Comparison of ENCODE assay signal across 8 mouse cellular contexts in the genomic region with DNA sequence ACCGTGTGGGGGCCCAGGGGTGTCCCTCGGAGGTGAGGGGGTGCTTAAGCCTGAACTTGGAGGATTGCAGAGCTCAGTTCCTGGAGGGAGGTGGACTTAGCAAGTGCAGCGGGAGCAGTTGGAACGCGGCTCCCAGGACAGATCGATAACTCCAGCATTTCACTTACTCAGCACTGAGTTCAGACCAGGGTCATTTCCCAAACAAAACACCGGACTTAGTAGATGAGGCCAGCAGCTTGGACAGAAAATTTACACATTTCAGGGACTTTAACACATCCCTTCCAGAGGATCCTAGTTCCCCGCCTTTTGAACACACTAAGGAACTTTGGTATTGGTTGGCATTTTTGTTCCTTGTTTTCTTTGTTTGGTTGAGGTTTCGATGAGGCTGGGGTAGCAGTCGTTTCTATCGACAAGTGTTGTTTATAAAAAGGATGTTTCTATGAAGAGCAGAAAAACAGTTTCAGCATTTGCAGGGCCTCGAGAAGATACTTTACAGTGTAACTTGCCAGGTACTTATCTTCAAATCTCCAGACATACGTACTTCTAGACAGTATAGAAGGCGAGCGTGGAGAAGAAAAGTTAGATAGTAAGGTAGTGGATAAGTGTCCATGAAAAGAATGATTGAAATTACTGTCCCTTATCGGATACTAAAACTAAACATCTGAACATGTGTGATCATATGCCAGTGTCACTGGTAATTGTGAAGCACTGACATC. TPM values are rescaled to one million over a fixed set of nuclear protein-coding genes. Genes with fewer than 3 reads are reported as not detected.
A peak's percentile ranks its signal among the peaks of the same experiment; 100 is the strongest.
DNase-seq lines count a peak whose midpoint lies in the region; ATAC-seq and TF ChIP-seq lines count a peak whose summit lies in the region.

No protein-coding gene starts in this region.

- H3K27ac ChIP-seq in layer of hippocampus, adult 2 months = peak overlapping the region; percentile 100
- H3K27ac ChIP-seq in bone marrow macrophage, adult 2 months (ENCODE audit: insufficient read depth, low read depth, low read length) = peak overlapping the region; percentile 60
- peak overlapping the region; percentile 98 for H3K27ac ChIP-seq in forebrain, postnatal 0 days (ENCODE audit: low read depth, low read length)
- H3K27ac ChIP-seq in liver, postnatal 0 days (ENCODE audit: low read depth) = peak overlapping the region; percentile 97

- H3K9me3 ChIP-seq in forebrain, postnatal 0 days (ENCODE audit: low read length) = no peaks in the 10 kb centered on the region
- H3K9me3 ChIP-seq in liver, postnatal 0 days (ENCODE audit: low read length) = no peaks in the 10 kb centered on the region

- no peaks in the 10 kb centered on the region for H3K27me3 ChIP-seq in forebrain, postnatal 0 days (ENCODE audit: insufficient read depth, low read length)
- H3K27me3 ChIP-seq in liver, postnatal 0 days (ENCODE audit: insufficient read depth, low read length) = no peaks in the 10 kb centered on the region

- H3K4me3 ChIP-seq in layer of hippocampus, adult 2 months = peak overlapping the region; percentile 98
- H3K4me3 ChIP-seq in bone marrow macrophage, adult 2 months (ENCODE audit: insufficient read depth, low read length) = peak overlapping the region; percentile 72
- H3K4me3 ChIP-seq in forebrain, postnatal 0 days (ENCODE audit: low read depth, low read length) = peak overlapping the region; percentile 82
- H3K4me3 ChIP-seq in liver, postnatal 0 days (ENCODE audit: low read depth, low read length) = peak overlapping the region; percentile 79

- peak overlapping the region; percentile 99 for H3K9ac ChIP-seq in forebrain, postnatal 0 days
- H3K9ac ChIP-seq in liver, postnatal 0 days (replicated peaks) = peak overlapping the region; percentile 95

- no peak for DNase-seq in layer of hippocampus, adult 2 months (ENCODE audit: low spot score in 2 of 2)
- no peak for DNase-seq in layer of hippocampus, adult 18-20 months (ENCODE audit: low spot score in 2 of 2)
- peak; percentile 50 for DNase-seq in forebrain, postnatal 0 days
- DNase-seq in liver, postnatal 0 days = peak; percentile 67
- DNase-seq in layer of hippocampus, postnatal 36 days = no peak
- DNase-seq in cerebellum, adult 11-12 months = no peak
- no peak for DNase-seq in cerebellum, adult 9-11 months

- no peaks in the 10 kb centered on the region for H3K36me3 ChIP-seq in forebrain, postnatal 0 days (ENCODE audit: insufficient read depth)
- H3K36me3 ChIP-seq in liver, postnatal 0 days (replicated peaks; ENCODE audit: insufficient read depth, low read length) = no peaks in the 10 kb centered on the region; the same call in 1 of the 2 replicates

- no peak for TF ChIP-seq CTCF in layer of hippocampus, adult 2 months (conservative IDR thresholded peaks at IDR 0.05)
- no peak for TF ChIP-seq CTCF in bone marrow macrophage, adult 2 months (IDR thresholded peaks at IDR 0.05; ENCODE audit: low read depth, low read length)
- TF ChIP-seq CTCF in forebrain, postnatal 0 days (IDR thresholded peaks at IDR 0.05; ENCODE audit: low read depth) = no peak
- TF ChIP-seq CTCF in liver, postnatal 0 days (IDR thresholded peaks at IDR 0.05; ENCODE audit: low read depth) = no peak

- peak overlapping the region; percentile 85 for H3K4me2 ChIP-seq in forebrain, postnatal 0 days (ENCODE audit: low read depth)
- H3K4me2 ChIP-seq in liver, postnatal 0 days (ENCODE audit: low read depth, low read length) = peak overlapping the region; percentile 90

- no peak for ATAC-seq in forebrain, postnatal 0 days
- peak; percentile 11 for ATAC-seq in liver, postnatal 0 days

- WGBS in forebrain, postnatal 0 days = 11% methylated on average over 16 of the region's 16 CpGs
- WGBS in liver, postnatal 0 days (ENCODE audit: insufficient replicate concordance) = 8% methylated on average over 16 of the region's 16 CpGs

- TF ChIP-seq POLR2A in bone marrow macrophage, adult 2 months (IDR thresholded peaks at IDR 0.05; ENCODE audit: borderline replicate concordance, low read depth, low read length) = no peak

- no peak for TF ChIP-seq EP300 in liver, postnatal 0 days (IDR thresholded peaks at IDR 0.05; ENCODE audit: low read depth)

- peaks cover 9% of the 10 kb centered on the region for H3K4me1 ChIP-seq in bone marrow macrophage, adult 2 months (ENCODE audit: control insufficient read depth, insufficient read depth, low read length)
- peaks cover 11% of the 10 kb centered on the region; the same call in 1 of the 2 replicates for H3K4me1 ChIP-seq in forebrain, postnatal 0 days (ENCODE audit: insufficient read depth)
- H3K4me1 ChIP-seq in liver, postnatal 0 days (ENCODE audit: insufficient read depth) = peaks cover 22% of the 10 kb centered on the region

RNA-seq across cellular contexts. Expression of a gene that starts 1.4 kb away (rescaled TPM):
- 10 to 100 TPM; 91.1 to 94.8 TPM for total RNA-seq in layer of hippocampus, adult 2 months (2021)
- 10 to 100 TPM; 70.8 to 82.3 TPM for total RNA-seq in layer of hippocampus, adult 18-20 months (2021)
- 86.7 and 107 TPM in 2 replicates for polyA plus RNA-seq in bone marrow macrophage, adult 2 months (2012; ENCODE audit: insufficient read depth, insufficient read length, missing spikeins)
- 173 and 198 TPM in 2 replicates for total RNA-seq in forebrain, postnatal 0 days (2014; rRNA removed)
- 45.0 and 52.8 TPM in 2 replicates for polyA plus RNA-seq in forebrain, postnatal 0 days (2015; fragmentation: Nextera tagmentation; extraction: Ambion mirVana)
- 8.8 and 9.3 TPM in 2 replicates for polyA plus RNA-seq in liver, postnatal 0 days (2015; fragmentation: Nextera tagmentation; extraction: Ambion mirVana)
- 10 to 100 TPM; 93.1 to 94.6 TPM for total RNA-seq in layer of hippocampus, postnatal 36 days (2021)

Comparison
In these comparisons a context has a peak if more than half of its experiments do, and no peak if none do; other contexts are left out.
1. DNase-seq: peak in forebrain, postnatal 0 days (single experiment) and liver, postnatal 0 days (single experiment); none in layer of hippocampus, adult 2 months (0 of 2), layer of hippocampus, adult 18-20 months (0 of 2), layer of hippocampus, postnatal 36 days (0 of 2), cerebellum, adult 11-12 months (single experiment) and cerebellum, adult 9-11 months (single experiment).
2. Peak in every context shown above with its lines, with median percentiles within 50 percentile points of each other: H3K27ac ChIP-seq and H3K4me3 ChIP-seq.